Comparison of ENCODE assay signal across 7 mouse cellular contexts in the genomic region with DNA sequence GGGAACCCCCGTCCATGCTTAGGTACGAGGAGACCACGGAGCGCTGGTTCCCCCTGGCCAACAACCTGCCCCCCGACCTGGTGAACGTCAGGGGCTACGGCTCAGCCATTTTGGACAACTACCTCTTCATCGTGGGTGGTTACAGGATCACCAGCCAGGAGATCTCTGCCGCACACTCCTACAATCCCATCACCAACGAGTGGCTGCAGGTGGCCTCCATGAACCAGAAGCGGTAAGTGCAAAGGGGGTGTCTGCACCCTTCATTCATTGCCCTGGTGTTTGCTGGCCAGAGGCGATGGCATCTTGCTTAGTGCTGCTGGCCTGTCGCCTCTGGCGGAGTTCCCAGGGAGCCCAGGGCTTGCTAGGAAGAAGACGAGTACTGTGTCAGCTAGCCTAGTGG. TPM values are rescaled to one million over a fixed set of nuclear protein-coding genes. Genes with fewer than 3 reads are reported as not detected.
DNase-seq lines count a peak whose midpoint lies in the region; ATAC-seq and TF ChIP-seq lines count a peak whose summit lies in the region.

No protein-coding gene starts in this region.

- peak overlapping the region; percentile 87 for H3K9ac ChIP-seq in forebrain, embryonic 15.5 days (replicated peaks)
- H3K9ac ChIP-seq in lung, embryonic 16.5 days (ENCODE audit: low read length), result peak overlapping the region; percentile 91

- TF ChIP-seq CTCF in cerebellum, adult 2 months (IDR thresholded peaks at IDR 0.05; ENCODE audit: borderline replicate concordance, insufficient read depth, low read depth, low read length), result no peak
- no peak for TF ChIP-seq CTCF in layer of hippocampus, adult 2 months (conservative IDR thresholded peaks at IDR 0.05)

- no peaks in the 10 kb centered on the region for H3K9me3 ChIP-seq in forebrain, embryonic 15.5 days
- H3K9me3 ChIP-seq in lung, embryonic 16.5 days (ENCODE audit: control insufficient read depth, low read length), result no peaks in the 10 kb centered on the region

- TF ChIP-seq POLR2A in cerebellum, adult 2 months (IDR thresholded peaks at IDR 0.05; ENCODE audit: borderline replicate concordance, insufficient read depth, low read length), result no peak

- 1% methylated on average over 15 of the region's 15 CpGs for WGBS in cerebellum, adult 2 months
- 1% methylated on average over 15 of the region's 15 CpGs for WGBS in forebrain, embryonic 15.5 days
- WGBS in lung, embryonic 16.5 days, result 2% methylated on average over 15 of the region's 15 CpGs

- H3K27ac ChIP-seq in cerebellum, adult 2 months (ENCODE audit: insufficient read depth, low read length), result peak overlapping the region; percentile 88
- peak overlapping the region; percentile 87 for H3K27ac ChIP-seq in forebrain, embryonic 15.5 days (replicated peaks)
- H3K27ac ChIP-seq in layer of hippocampus, adult 2 months, result peak overlapping the region; percentile 97
- H3K27ac ChIP-seq in lung, embryonic 16.5 days (ENCODE audit: low read length), result peak overlapping the region; percentile 88

- peak; percentile 81 for DNase-seq in adipocyte (ENCODE audit: low spot score)
- DNase-seq in cerebellum, adult 2 months, result peak; percentile 76 to 78
- DNase-seq in heart, postnatal 25 days (ENCODE audit: low spot score), result peak; percentile 9
- DNase-seq in layer of hippocampus, adult 2 months (ENCODE audit: low spot score in 2 of 2), result peak; percentile 16 to 47
- DNase-seq in right cerebral cortex, adult 18-20 months, result peak; percentile 43

- intact Hi-C loops in heart, postnatal 25 days (cut with DNase I), result no loop called here

- H3K4me1 ChIP-seq in cerebellum, adult 2 months (ENCODE audit: control insufficient read depth, insufficient read depth, low read length), result peaks cover 5% of the 10 kb centered on the region; the same call in 1 of the 2 replicates
- peaks cover 36% of the 10 kb centered on the region for H3K4me1 ChIP-seq in forebrain, embryonic 15.5 days
- peaks cover 18% of the 10 kb centered on the region for H3K4me1 ChIP-seq in lung, embryonic 16.5 days (replicated peaks; ENCODE audit: control insufficient read depth, insufficient read depth, low read length)

- ATAC-seq in forebrain, embryonic 15.5 days (replicated peaks), result peak; percentile 24
- no peak; the same call in 1 of the 2 replicates for ATAC-seq in lung, embryonic 16.5 days (ENCODE audit: low read depth)

- no peaks in the 10 kb centered on the region for H3K36me3 ChIP-seq in forebrain, embryonic 15.5 days
- peaks cover 8% of the 10 kb centered on the region; the same call in 1 of the 2 replicates for H3K36me3 ChIP-seq in lung, embryonic 16.5 days (ENCODE audit: control insufficient read depth, insufficient read depth, low read length)

- H3K27me3 ChIP-seq in cerebellum, adult 2 months (ENCODE audit: control insufficient read depth, insufficient read depth, low read length), result no peaks in the 10 kb centered on the region
- no peaks in the 10 kb centered on the region for H3K27me3 ChIP-seq in forebrain, embryonic 15.5 days
- no peaks in the 10 kb centered on the region for H3K27me3 ChIP-seq in lung, embryonic 16.5 days (ENCODE audit: control insufficient read depth, insufficient read depth, low read depth, low read length)

- peak overlapping the region; percentile 80 for H3K4me2 ChIP-seq in forebrain, embryonic 15.5 days (replicated peaks)
- H3K4me2 ChIP-seq in lung, embryonic 16.5 days (ENCODE audit: low read depth, low read length), result peak overlapping the region; percentile 74

- H3K4me3 ChIP-seq in cerebellum, adult 2 months (replicated peaks; ENCODE audit: insufficient read depth, low read depth, low read length), result peak overlapping the region; percentile 97
- peak overlapping the region; percentile 74 for H3K4me3 ChIP-seq in forebrain, embryonic 15.5 days
- peak overlapping the region; percentile 94 for H3K4me3 ChIP-seq in layer of hippocampus, adult 2 months
- H3K4me3 ChIP-seq in lung, embryonic 16.5 days (ENCODE audit: low read length), result peak overlapping the region; percentile 91

RNA-seq across cellular contexts. Expression of gene Klhl42, which starts 1.0 kb away (rescaled TPM):
- polyA plus RNA-seq in cerebellum, adult 2 months (2012; rRNA removed), result 16.5 and 17.2 TPM in 2 replicates
- polyA plus RNA-seq in forebrain, embryonic 15.5 days (2015; fragmentation: Nextera tagmentation; extraction: Ambion mirVana), result 6.0 and 6.4 TPM in 2 replicates
- 1 to 10 TPM; 5.4 to 6.7 TPM for total RNA-seq in heart, postnatal 25 days (2021)
- total RNA-seq in layer of hippocampus, adult 2 months (2021), result 10 to 100 TPM; 17.3 to 19.8 TPM
- polyA plus RNA-seq in lung, embryonic 16.5 days (2015; fragmentation: Nextera tagmentation; extraction: Ambion mirVana), result 6.7 and 7.6 TPM in 2 replicates

RNA-seq across cellular contexts. Expression of gene Mansc4, which starts 5.3 kb away (rescaled TPM):
- polyA plus RNA-seq in cerebellum, adult 2 months (2012; rRNA removed), result 0.19 and 0.21 TPM in 2 replicates
- polyA plus RNA-seq in forebrain, embryonic 15.5 days (2015; fragmentation: Nextera tagmentation; extraction: Ambion mirVana), result 0.72 and 1.7 TPM in 2 replicates
- not detected for total RNA-seq in heart, postnatal 25 days (2021)
- total RNA-seq in layer of hippocampus, adult 2 months (2021), result under 1 TPM in 1 of 2 experiments, not detected in 1; 0.77 TPM
- polyA plus RNA-seq in lung, embryonic 16.5 days (2015; fragmentation: Nextera tagmentation; extraction: Ambion mirVana), result 7.5 and 8.2 TPM in 2 replicates

RNA-seq across cellular contexts. Expression of gene Mrps35, which starts 49.6 kb away (rescaled TPM):
- 41.7 and 41.9 TPM in 2 replicates for polyA plus RNA-seq in cerebellum, adult 2 months (2012; rRNA removed)
- 82.5 and 88.5 TPM in 2 replicates for polyA plus RNA-seq in forebrain, embryonic 15.5 days (2015; fragmentation: Nextera tagmentation; extraction: Ambion mirVana)
- total RNA-seq in heart, postnatal 25 days (2021), result 100 to 1,000 TPM; 182 to 211 TPM
- 10 to 100 TPM; 41.7 to 54.8 TPM for total RNA-seq in layer of hippocampus, adult 2 months (2021)
- 95.7 and 101 TPM in 2 replicates for polyA plus RNA-seq in lung, embryonic 16.5 days (2015; fragmentation: Nextera tagmentation; extraction: Ambion mirVana)

RNA-seq across cellular contexts. Expression of gene Rep15, which starts 59.8 kb away (rescaled TPM):
- polyA plus RNA-seq in cerebellum, adult 2 months (2012; rRNA removed), result 0.40 and 0.69 TPM in 2 replicates
- polyA plus RNA-seq in forebrain, embryonic 15.5 days (2015; fragmentation: Nextera tagmentation; extraction: Ambion mirVana), result 0.66 and 0.75 TPM in 2 replicates
- 1 to 10 TPM in 1 of 2 experiments, under 1 TPM in 1; 0.56 to 1.1 TPM for total RNA-seq in heart, postnatal 25 days (2021)
- 1 to 10 TPM; 1.1 to 2.1 TPM for total RNA-seq in layer of hippocampus, adult 2 months (2021)
- polyA plus RNA-seq in lung, embryonic 16.5 days (2015; fragmentation: Nextera tagmentation; extraction: Ambion mirVana), result 0.73 and 0.87 TPM in 2 replicates

Comparison
In these comparisons a context has a peak if more than half of its experiments do, and no peak if none do; other contexts are left out.
1. DNase-seq: peak in every context shown above with its lines; median percentile 81 in adipocyte; 77 in cerebellum, adult 2 months; 43 in right cerebral cortex, adult 18-20 months; 32 in layer of hippocampus, adult 2 months; 9 in heart, postnatal 25 days.